Mouse (Mus musculus) ES-CJ7 (cell line): ENCODE results near the gene Exosc5.

Experiments
- DNase-seq: peaks from one replicate; pipeline ENCODE4 v3.0.0; 2011; ENCODE audit warnings: low read depth, low spot score

Gene Exosc5

GRCm38 (mm10) chr7:25658657-25659472 lies at the start of gene Exosc5, which contains the start of gene Bckdha:
Exosc5 (plus strand) TSS chr7:25659164.
Bckdha (minus strand) TSS chr7:25658981.
- peak; percentile 100 for DNase-seq

- DNase-seq = no peak
These were observed 48.9 kb upstream of the Exosc5 start for GRCm38 (mm10) chr7:25610056-25610455.

GRCm38 (mm10) chr7:25611501-25611900 lies 47.5 kb upstream of the Exosc5 start:
- no peak for DNase-seq

GRCm38 (mm10) chr7:25614086-25614485 lies 44.9 kb upstream of the Exosc5 start:
- DNase-seq = no peak

GRCm38 (mm10) chr7:25614831-25615705 lies 43.9 kb upstream of the Exosc5 start:
- DNase-seq = no peak

GRCm38 (mm10) chr7:25615706-25616011 lies 43.3 kb upstream of the Exosc5 start, which contains the start of gene Erich4:
Erich4 (minus strand) TSS chr7:25615892.
- DNase-seq = no peak

- no peak for DNase-seq
These were observed 41.4 kb upstream of the Exosc5 start for GRCm38 (mm10) chr7:25617376-25618160.

- DNase-seq = peak; percentile 97
These were observed 39.9 kb upstream of the Exosc5 start, which contains the start of gene Dmac2 for GRCm38 (mm10) chr7:25618865-25619721. Dmac2 (plus strand) TSS chr7:25619414.

- DNase-seq = no peak
These were observed 39.3 kb upstream of the Exosc5 start for GRCm38 (mm10) chr7:25619722-25619991.

- DNase-seq = no peak
These were observed 38.9 kb upstream of the Exosc5 start for GRCm38 (mm10) chr7:25620101-25620500.

- no peak for DNase-seq
These were observed 38.2 kb upstream of the Exosc5 start for GRCm38 (mm10) chr7:25620751-25621150.

GRCm38 (mm10) chr7:25623857-25624370 lies 35.0 kb upstream of the Exosc5 start:
- DNase-seq = no peak

GRCm38 (mm10) chr7:25624851-25625250 lies 34.1 kb upstream of the Exosc5 start:
- DNase-seq = no peak

- peak; percentile 68 for DNase-seq
These were observed 33.2 kb upstream of the Exosc5 start for GRCm38 (mm10) chr7:25625594-25626250.

- peak; percentile 21 for DNase-seq
These were observed 32.2 kb upstream of the Exosc5 start, which contains the start of gene B3gnt8 for GRCm38 (mm10) chr7:25626509-25627430. B3gnt8 (plus strand) TSS chr7:25626654.

- peak; percentile 61 for DNase-seq
These were observed 31.3 kb upstream of the Exosc5 start for GRCm38 (mm10) chr7:25627431-25628322.

GRCm38 (mm10) chr7:25628323-25628620 lies 30.7 kb upstream of the Exosc5 start:
- DNase-seq = no peak

- DNase-seq = no peak
These were observed 26.3 kb upstream of the Exosc5 start for GRCm38 (mm10) chr7:25632679-25633078.
